Mouse (Mus musculus) heart, embryonic 14.5 days (tissue): ENCODE data around the gene Timp2. TPM values are rescaled to one million over a fixed set of nuclear protein-coding genes. Genes with fewer than 3 reads are reported as not detected.
A peak's percentile ranks its signal among the peaks of the same experiment; 100 is the strongest.

ENCODE experiments used
- ATAC-seq: fragments of 200-750 bp; cut with Nextera tagmentation; 2 replicates; pipeline ENCODE4 v1.8.0; 2017; ENCODE audit warnings: low read depth, moderate TSS enrichment; ENCODE audit not compliant: insufficient number of reproducible peaks, insufficient read depth, low FRiP score
- H3K27ac ChIP-seq, 2 experiments: fragments of 200-500 bp in 1 of 2; fragments of 300-500 bp in 1 of 2; sonication (generic) in 1 of 2; replicated peaks in 1 of 2; 2 replicates each; pipeline ENCODE4 v1.5.1; 2012 to 2014; ENCODE audit warnings: low read depth in 2 of 2, low read length in 2 of 2, control low read depth in 1 of 2, mild to moderate bottlenecking in 1 of 2, mixed read lengths in 1 of 2; ENCODE audit not compliant: control insufficient read depth in 1 of 2, insufficient read depth in 1 of 2
- H3K27me3 ChIP-seq: fragments of 300-500 bp; sonication (generic); 2 replicates; pipeline ENCODE4 v1.6.1; 2014; ENCODE audit warnings: mild to moderate bottlenecking, low read length, control low read depth; ENCODE audit not compliant: control insufficient read depth, insufficient read depth
- H3K36me3 ChIP-seq: fragments of 300-500 bp; sonication (generic); 2 replicates; pipeline ENCODE4 v1.6.1; 2014; ENCODE audit warnings: mild to moderate bottlenecking, control low read depth, low read length, mixed read lengths; ENCODE audit not compliant: control insufficient read depth, insufficient read depth
- H3K4me1 ChIP-seq, 2 experiments: fragments of 200-500 bp in 1 of 2; fragments of 300-500 bp in 1 of 2; sonication (generic) in 1 of 2; 2 replicates each; pipeline ENCODE4 v1.6.1; 2012 to 2014; ENCODE audit warnings: low read length in 2 of 2, control low read depth in 1 of 2, mixed read lengths in 1 of 2; ENCODE audit not compliant: control insufficient read depth in 2 of 2, insufficient read depth in 2 of 2
- H3K4me2 ChIP-seq: fragments of 300-500 bp; sonication (generic); 2 replicates; pipeline ENCODE4 v1.6.1; 2014; ENCODE audit warnings: mild to moderate bottlenecking, low read length
- H3K4me3 ChIP-seq, 2 experiments: fragments of 200-500 bp in 1 of 2; fragments of 300-500 bp in 1 of 2; sonication (generic) in 1 of 2; 2 replicates each; pipeline ENCODE4 v1.5.1; 2012 to 2014; ENCODE audit warnings: low read length in 2 of 2, mild to moderate bottlenecking in 2 of 2, control low read depth in 1 of 2, low read depth in 1 of 2, moderate library complexity in 1 of 2; ENCODE audit not compliant: control insufficient read depth in 1 of 2, insufficient read depth in 1 of 2
- H3K9ac ChIP-seq: fragments of 300-500 bp; sonication (generic); 2 replicates; pipeline ENCODE4 v1.6.1; 2014; ENCODE audit warnings: mild to moderate bottlenecking, low read length
- H3K9me3 ChIP-seq: fragments of 300-500 bp; sonication (generic); 2 replicates; pipeline ENCODE4 v1.6.1; 2016; ENCODE audit warnings: low read length, control low read depth; ENCODE audit not compliant: control insufficient read depth
- WGBS: fragments of 180-500 bp; shearing (Covaris S2); extraction: QIAGEN DNeasy Blood & Tissue Kit; methylation state at CpG from one replicate; pipeline ENCODE4 v1.1.7; 2014; 5-methylcytosine and 5-hydroxymethylcytosine counted together
- polyA plus RNA-seq: library from polyadenylated mRNA; unstranded; fragments of >200 nt; fragmentation: Nextera tagmentation; extraction: Ambion mirVana; gene quantifications from 2 replicates; pipeline ENCODE4 v1.2.1, GENCODE M21; 2014

Gene Timp2
- polyA plus RNA-seq, result 87.6 and 99.2 TPM in 2 replicates

- peaks cover 7% of the 10 kb centered on the region; the same call in 1 of the 2 replicates for H3K36me3 ChIP-seq
- H3K9ac ChIP-seq, result peak within 1 kb of the TSS; percentile 97
- 38% methylated on average over 6 of the region's 6 CpGs for WGBS
- peak within 1 kb of the TSS; percentile 84 for H3K4me2 ChIP-seq
- H3K27ac ChIP-seq, result peak within 1 kb of the TSS; percentile 59 to 89
- peak within 1 kb of the TSS; percentile 71 to 87 for H3K4me3 ChIP-seq
- no peaks in the 10 kb centered on the region for H3K9me3 ChIP-seq
- H3K27me3 ChIP-seq, result no peaks in the 10 kb centered on the region
- no peak; the same call in 1 of the 2 replicates for ATAC-seq
- peaks cover 16 to 23% of the 10 kb centered on the region in 2 experiments for H3K4me1 ChIP-seq
These were observed at the start of gene Timp2 for GRCm38 (mm10) chr11:118355640-118356039. Gene Timp2, minus strand, starts transcription at chr11:118355740.

- H3K36me3 ChIP-seq, result peaks cover 42% of the 10 kb centered on the region
- no peak overlapping the region for H3K4me3 ChIP-seq
- H3K9ac ChIP-seq, result no peak overlapping the region
- H3K27me3 ChIP-seq, result no peaks in the 10 kb centered on the region
- no peak overlapping the region for H3K27ac ChIP-seq
- ATAC-seq, result no peak
- H3K9me3 ChIP-seq, result no peaks in the 10 kb centered on the region
- H3K4me1 ChIP-seq, result peaks cover 19 to 20% of the 10 kb centered on the region in 2 experiments
- H3K4me2 ChIP-seq, result no peak overlapping the region
- WGBS, result 90% methylated on average over 8 of the region's 8 CpGs
These were observed 49.8 kb upstream of the Timp2 start for GRCm38 (mm10) chr11:118405311-118405710.

- Histone ChIP-seq H3K4me1 (peaks cover 29 to 31% of the 10 kb centered on the region in 2 experiments), H3K4me3 (no peak overlapping the region), H3K9me3 (no peaks in the 10 kb centered on the region), H3K27me3 (no peaks in the 10 kb centered on the region), H3K9ac (no peak overlapping the region), H3K4me2 (no peak overlapping the region), H3K36me3 (peaks cover 31% of the 10 kb centered on the region), H3K27ac (peak overlapping the region in 1 of 2 experiments; percentile 9; a peak in 1 of 4 replicates)
- ATAC-seq, result no peak
- 71% methylated on average over 6 of the region's 6 CpGs for WGBS
These were observed 48.7 kb upstream of the Timp2 start for GRCm38 (mm10) chr11:118403951-118404899.

- Histone ChIP-seq H3K27me3 (no peaks in the 10 kb centered on the region), H3K9ac (no peak overlapping the region), H3K4me3 (no peak overlapping the region), H3K4me1 (peaks cover 29 to 31% of the 10 kb centered on the region in 2 experiments), H3K4me2 (no peak overlapping the region), H3K36me3 (peaks cover 25% of the 10 kb centered on the region), H3K9me3 (no peaks in the 10 kb centered on the region), H3K27ac (no peak overlapping the region)
- WGBS, result 85% methylated on average over 2 of the region's 2 CpGs
- ATAC-seq, result no peak
These were observed 47.6 kb upstream of the Timp2 start for GRCm38 (mm10) chr11:118403183-118403582.

GRCm38 (mm10) chr11:118401760-118402280 is 46.3 kb upstream of the Timp2 start, which contains the start of gene Lgals3bp:
Gene Lgals3bp, minus strand, starts transcription at chr11:118402092.
- WGBS, result 33% methylated on average over 7 of the region's 7 CpGs
- H3K4me3 ChIP-seq, result no peak within 1 kb of the TSS

GRCm38 (mm10) chr11:118401195-118401594 is 45.7 kb upstream of the Timp2 start:
- Histone ChIP-seq H3K4me3 (no peak overlapping the region), H3K27me3 (no peaks in the 10 kb centered on the region)
- 81% methylated on average over 4 of the region's 4 CpGs for WGBS

More at GRCm38 (mm10) chr11:118401760-118402280, 46.3 kb upstream of the Timp2 start, which contains the start of gene Lgals3bp:
- Histone ChIP-seq H3K27me3 (no peaks in the 10 kb centered on the region), H3K9me3 (no peaks in the 10 kb centered on the region), H3K4me2 (peak within 1 kb of the TSS; percentile 35), H3K36me3 (peaks cover 11% of the 10 kb centered on the region), H3K4me1 (peaks cover 29 to 31% of the 10 kb centered on the region in 2 experiments), H3K9ac (no peak within 1 kb of the TSS; the same call in 1 of the 2 replicates), H3K27ac (peak within 1 kb of the TSS; percentile 65 to 77)
- ATAC-seq, result no peak

GRCm38 (mm10) chr11:118400566-118400936 is 45.0 kb upstream of the Timp2 start:
- peak; percentile 24; the same call in 1 of the 2 replicates for ATAC-seq
- Histone ChIP-seq H3K9me3 (no peaks in the 10 kb centered on the region), H3K4me1 (peaks cover 29 to 31% of the 10 kb centered on the region in 2 experiments), H3K27ac (peak overlapping the region; percentile 55 to 77; a peak in 3 of 4 replicates), H3K4me2 (0 out of 2 replicates have a peak overlapping the region, but pooled peaks have one; percentile 13), H3K36me3 (peaks cover under 1% of the 10 kb centered on the region; the same call in 1 of the 2 replicates), H3K9ac (peak overlapping the region; percentile 41; the same call in 1 of the 2 replicates), H3K4me3 (no peak overlapping the region), H3K27me3 (no peaks in the 10 kb centered on the region)
- WGBS, result 12% methylated on average over 6 of the region's 6 CpGs

More at GRCm38 (mm10) chr11:118401195-118401594, 45.7 kb upstream of the Timp2 start:
- Histone ChIP-seq H3K9me3 (no peaks in the 10 kb centered on the region), H3K4me2 (peak overlapping the region; percentile 35; the same call in 1 of the 2 replicates), H3K4me1 (peaks cover 29 to 31% of the 10 kb centered on the region in 2 experiments), H3K9ac (no peak overlapping the region; the same call in 1 of the 2 replicates), H3K27ac (peak overlapping the region; percentile 55 to 77), H3K36me3 (peaks cover 5% of the 10 kb centered on the region)
- no peak for ATAC-seq
